In genomic region chr4:109976273-109977147, GRCm38 (mm10) we compare ENCODE assay signal across 9 mouse cellular contexts. TPM values are rescaled to one million over a fixed set of nuclear protein-coding genes. Genes with fewer than 3 reads are reported as not detected.
DNase-seq lines count a peak whose midpoint lies in the region; ATAC-seq and TF ChIP-seq lines count a peak whose summit lies in the region.
"Had no signal": no experiment of that assay in that cellular context is flagged by ENCODE, and none has a peak within 500 bp of the region (broad histone marks: within the 10 kb centered on the region; RNA-seq: fewer than 3 reads in every experiment).

No protein-coding gene starts in this region.

- intact Hi-C loops in left cerebral cortex, postnatal 36 days (cut with DNase I): no loop called here

- no peaks in the 10 kb centered on the region for H3K36me3 ChIP-seq in kidney, adult 2 months (ENCODE audit: control insufficient read depth, insufficient read depth, low read length)
- H3K36me3 ChIP-seq in embryonic facial prominence, embryonic 11.5 days (replicated peaks; ENCODE audit: control insufficient read depth, insufficient read depth, low read depth, low read length): no peaks in the 10 kb centered on the region
- no peaks in the 10 kb centered on the region for H3K36me3 ChIP-seq in forebrain, postnatal 0 days (ENCODE audit: insufficient read depth)
- H3K36me3 ChIP-seq: liver, embryonic 12.5 days had no signal

- H3K27ac ChIP-seq in kidney, adult 2 months (ENCODE audit: insufficient read depth, low read depth, low read length): no peak overlapping the region
- no peak overlapping the region for H3K27ac ChIP-seq in embryonic facial prominence, embryonic 11.5 days (replicated peaks; ENCODE audit: low read depth, low read length)
- no peak overlapping the region for H3K27ac ChIP-seq in forebrain, postnatal 0 days (ENCODE audit: low read depth, low read length)
- H3K27ac ChIP-seq: liver, embryonic 12.5 days had no signal

- no peak for ATAC-seq in embryonic facial prominence, embryonic 11.5 days (replicated peaks; ENCODE audit: insufficient number of reproducible peaks, low FRiP score, low TSS enrichment, low read depth)
- ATAC-seq in forebrain, postnatal 0 days: no peak
- ATAC-seq: liver, embryonic 12.5 days had no signal

- no peaks in the 10 kb centered on the region for H3K4me1 ChIP-seq in kidney, adult 2 months (ENCODE audit: control insufficient read depth, insufficient read depth, low read length)
- peaks cover 6% of the 10 kb centered on the region; the same call in 1 of the 2 replicates for H3K4me1 ChIP-seq in embryonic facial prominence, embryonic 11.5 days (ENCODE audit: control insufficient read depth, insufficient read depth, low read length)
- H3K4me1 ChIP-seq in forebrain, postnatal 0 days (ENCODE audit: insufficient read depth): peaks cover 4% of the 10 kb centered on the region

- WGBS in kidney, adult 2 months: 8% methylated on average over 34 of the region's 34 CpGs
- WGBS in embryonic facial prominence, embryonic 11.5 days: 1% methylated on average over 34 of the region's 34 CpGs
- WGBS in forebrain, postnatal 0 days: 2% methylated on average over 34 of the region's 34 CpGs

- TF ChIP-seq CTCF in kidney, adult 2 months (conservative IDR thresholded peaks at IDR 0.05; ENCODE audit: insufficient read depth, insufficient read length, low read depth, low read length): no peak
- TF ChIP-seq CTCF in forebrain, postnatal 0 days (IDR thresholded peaks at IDR 0.05; ENCODE audit: low read depth): no peak

- no peak overlapping the region for H3K9ac ChIP-seq in embryonic facial prominence, embryonic 11.5 days (replicated peaks; ENCODE audit: low read length)
- H3K9ac ChIP-seq in forebrain, postnatal 0 days: no peak overlapping the region
- H3K9ac ChIP-seq: liver, embryonic 12.5 days had no signal

- peak; percentile 21 to 46 for DNase-seq in kidney, postnatal 4 days
- no peak for DNase-seq in kidney, adult 2 months
- peak; percentile 45 for DNase-seq in embryonic facial prominence, embryonic 11.5 days (ENCODE audit: low spot score)
- DNase-seq in forebrain, postnatal 0 days: peak; percentile 57
- peak; percentile 27 for DNase-seq in retina, postnatal 1 day
- no peak for DNase-seq in spleen, postnatal 4 days (ENCODE audit: low spot score in 2 of 2)
- DNase-seq in left cerebral cortex, postnatal 36 days (ENCODE audit: low spot score in 2 of 2): no peak

- H3K27me3 ChIP-seq in kidney, adult 2 months (replicated peaks; ENCODE audit: control insufficient read depth, insufficient read depth, low read length): peaks cover 20% of the 10 kb centered on the region
- H3K27me3 ChIP-seq in embryonic facial prominence, embryonic 11.5 days (ENCODE audit: control insufficient read depth, insufficient read depth, low read length): peaks cover 67% of the 10 kb centered on the region
- peaks cover 64% of the 10 kb centered on the region for H3K27me3 ChIP-seq in forebrain, postnatal 0 days (ENCODE audit: insufficient read depth, low read length)

- no peak for TF ChIP-seq POLR2A in kidney, adult 2 months (IDR thresholded peaks at IDR 0.05; ENCODE audit: low read depth, low read length)

- no peak overlapping the region for H3K4me3 ChIP-seq in kidney, adult 2 months (ENCODE audit: insufficient read depth, low read depth, low read length)
- H3K4me3 ChIP-seq in embryonic facial prominence, embryonic 11.5 days (ENCODE audit: low read depth, low read length): peak overlapping the region; percentile 5; the same call in 1 of the 2 replicates
- peak overlapping the region; percentile 39 for H3K4me3 ChIP-seq in forebrain, postnatal 0 days (ENCODE audit: low read depth, low read length)
- H3K4me3 ChIP-seq: erythroblast, embryonic 14.5 days had no signal

- H3K4me2 ChIP-seq in embryonic facial prominence, embryonic 11.5 days (ENCODE audit: low read depth, low read length): no peak overlapping the region
- peak overlapping the region; percentile 60 for H3K4me2 ChIP-seq in forebrain, postnatal 0 days (ENCODE audit: low read depth)

- H3K9me3 ChIP-seq in embryonic facial prominence, embryonic 11.5 days (replicated peaks; ENCODE audit: control insufficient read depth, low read length): no peaks in the 10 kb centered on the region
- H3K9me3 ChIP-seq in forebrain, postnatal 0 days (ENCODE audit: low read length): peaks cover 4% of the 10 kb centered on the region; the same call in 1 of the 2 replicates
- H3K9me3 ChIP-seq: liver, embryonic 12.5 days had no signal

RNA-seq across cellular contexts. Expression of gene Dmrta2, which starts 1.3 kb away (rescaled TPM):
- polyA plus RNA-seq in kidney, adult 2 months (2012; rRNA removed): 0.13 and 0.22 TPM in 2 replicates
- 0.86 and 1.3 TPM in 2 replicates for polyA plus RNA-seq in embryonic facial prominence, embryonic 11.5 days (2014; fragmentation: Nextera tagmentation; extraction: Ambion mirVana)
- total RNA-seq in forebrain, postnatal 0 days (2014; rRNA removed): 6.3 and 7.3 TPM in 2 replicates
- 0.87 and 1.4 TPM in 2 replicates for polyA plus RNA-seq in forebrain, postnatal 0 days (2015; fragmentation: Nextera tagmentation; extraction: Ambion mirVana)
- total RNA-seq in left cerebral cortex, postnatal 36 days (2021): 1 to 10 TPM; 2.4 to 2.7 TPM

Comparison
In these comparisons a context has a peak if more than half of its experiments do, and no peak if none do; other contexts are left out.
1. DNase-seq: peak in kidney, postnatal 4 days (2 of 2), embryonic facial prominence, embryonic 11.5 days (single experiment), forebrain, postnatal 0 days (single experiment) and retina, postnatal 1 day (single experiment); none in kidney, adult 2 months (single experiment), spleen, postnatal 4 days (0 of 2) and left cerebral cortex, postnatal 36 days (0 of 2).